Mouse (Mus musculus): ENCODE data around the gene Stk31. TPM values are rescaled to one million over a fixed set of nuclear protein-coding genes. Genes with fewer than 3 reads are reported as not detected.

Stk31 gene
- polyA plus RNA-seq, 1 experiment, result not detected

GRCm38 (mm10) chr6:49415971-49416370 is 20.6 kb downstream of the Stk31 start:
- DNase-seq, result no peak
- H3K27ac ChIP-seq (ENCODE audit: insufficient read depth, low read depth, low read length), result no peak overlapping the region
- H3K27me3 ChIP-seq (replicated peaks; ENCODE audit: control insufficient read depth, insufficient read depth, low read length), result no peaks in the 10 kb centered on the region
- WGBS, result 93% methylated on average over 1 of the region's 1 CpGs
- no peak for TF ChIP-seq CTCF (conservative IDR thresholded peaks at IDR 0.05; ENCODE audit: insufficient read depth, insufficient read length, low read depth, low read length)
- TF ChIP-seq POLR2A (IDR thresholded peaks at IDR 0.05; ENCODE audit: low read depth, low read length), result no peak
- peaks cover 2% of the 10 kb centered on the region; the same call in 1 of the 2 replicates for H3K4me1 ChIP-seq (ENCODE audit: control insufficient read depth, insufficient read depth, low read length)
- no peak overlapping the region for H3K4me3 ChIP-seq (ENCODE audit: insufficient read depth, low read depth, low read length)
- no peaks in the 10 kb centered on the region for H3K36me3 ChIP-seq (ENCODE audit: control insufficient read depth, insufficient read depth, low read length)

- 51% methylated on average over 1 of the region's 1 CpGs for WGBS
- H3K4me3 ChIP-seq (ENCODE audit: insufficient read depth, low read depth, low read length), result no peak overlapping the region
- H3K27ac ChIP-seq (ENCODE audit: insufficient read depth, low read depth, low read length), result no peak overlapping the region
- H3K36me3 ChIP-seq (ENCODE audit: control insufficient read depth, insufficient read depth, low read length), result no peaks in the 10 kb centered on the region
- DNase-seq, result no peak
- H3K4me1 ChIP-seq (ENCODE audit: control insufficient read depth, insufficient read depth, low read length), result no peaks in the 10 kb centered on the region
- TF ChIP-seq POLR2A (IDR thresholded peaks at IDR 0.05; ENCODE audit: low read depth, low read length) (no peak), CTCF (conservative IDR thresholded peaks at IDR 0.05; ENCODE audit: insufficient read depth, insufficient read length, low read depth, low read length) (no peak)
- H3K27me3 ChIP-seq (replicated peaks; ENCODE audit: control insufficient read depth, insufficient read depth, low read length), result no peaks in the 10 kb centered on the region
These were observed 41.9 kb downstream of the Stk31 start for GRCm38 (mm10) chr6:49437306-49437705.

- no peaks in the 10 kb centered on the region for H3K36me3 ChIP-seq (ENCODE audit: control insufficient read depth, insufficient read depth, low read length)
- no peaks in the 10 kb centered on the region for H3K27me3 ChIP-seq (replicated peaks; ENCODE audit: control insufficient read depth, insufficient read depth, low read length)
- WGBS, result 51% methylated on average over 5 of the region's 5 CpGs
- H3K4me3 ChIP-seq (ENCODE audit: insufficient read depth, low read depth, low read length), result no peak overlapping the region
- no peak overlapping the region for H3K27ac ChIP-seq (ENCODE audit: insufficient read depth, low read depth, low read length)
- H3K4me1 ChIP-seq (ENCODE audit: control insufficient read depth, insufficient read depth, low read length), result no peaks in the 10 kb centered on the region
- TF ChIP-seq CTCF (conservative IDR thresholded peaks at IDR 0.05; ENCODE audit: insufficient read depth, insufficient read length, low read depth, low read length), result no peak
- TF ChIP-seq POLR2A (IDR thresholded peaks at IDR 0.05; ENCODE audit: low read depth, low read length), result no peak
- DNase-seq, result no peak
These were observed 62.7 kb downstream of the Stk31 start for GRCm38 (mm10) chr6:49458112-49458511.

- H3K4me1 ChIP-seq (ENCODE audit: control insufficient read depth, insufficient read depth, low read length), result no peaks in the 10 kb centered on the region
- DNase-seq, result no peak
- 100% methylated on average over 2 of the region's 2 CpGs for WGBS
- no peaks in the 10 kb centered on the region for H3K27me3 ChIP-seq (replicated peaks; ENCODE audit: control insufficient read depth, insufficient read depth, low read length)
- H3K36me3 ChIP-seq (ENCODE audit: control insufficient read depth, insufficient read depth, low read length), result no peaks in the 10 kb centered on the region
- H3K27ac ChIP-seq (ENCODE audit: insufficient read depth, low read depth, low read length), result no peak overlapping the region
- no peak for TF ChIP-seq POLR2A (IDR thresholded peaks at IDR 0.05; ENCODE audit: low read depth, low read length)
- no peak overlapping the region for H3K4me3 ChIP-seq (ENCODE audit: insufficient read depth, low read depth, low read length)
These were observed 87.8 kb downstream of the Stk31 start for GRCm38 (mm10) chr6:49483205-49483604.

GRCm38 (mm10) chr6:49491526-49491925 is 96.1 kb downstream of the Stk31 start:
- TF ChIP-seq POLR2A (IDR thresholded peaks at IDR 0.05; ENCODE audit: low read depth, low read length) (no peak), CTCF (conservative IDR thresholded peaks at IDR 0.05; ENCODE audit: insufficient read depth, insufficient read length, low read depth, low read length) (no peak)
- Histone ChIP-seq H3K4me3 (ENCODE audit: insufficient read depth, low read depth, low read length) (no peak overlapping the region), H3K36me3 (ENCODE audit: control insufficient read depth, insufficient read depth, low read length) (no peaks in the 10 kb centered on the region), H3K4me1 (ENCODE audit: control insufficient read depth, insufficient read depth, low read length) (no peaks in the 10 kb centered on the region), H3K27me3 (replicated peaks; ENCODE audit: control insufficient read depth, insufficient read depth, low read length) (no peaks in the 10 kb centered on the region), H3K27ac (ENCODE audit: insufficient read depth, low read depth, low read length) (no peak overlapping the region)
- WGBS, result 89% methylated on average over 10 of the region's 10 CpGs
- no peak for DNase-seq

- TF ChIP-seq POLR2A (IDR thresholded peaks at IDR 0.05; ENCODE audit: low read depth, low read length), result no peak
- TF ChIP-seq CTCF (conservative IDR thresholded peaks at IDR 0.05; ENCODE audit: insufficient read depth, insufficient read length, low read depth, low read length), result peak; percentile 92
- H3K4me3 ChIP-seq (ENCODE audit: insufficient read depth, low read depth, low read length), result no peak overlapping the region
- 4% methylated on average over 6 of the region's 6 CpGs for WGBS
- H3K36me3 ChIP-seq (ENCODE audit: control insufficient read depth, insufficient read depth, low read length), result no peaks in the 10 kb centered on the region
- DNase-seq, result peak; percentile 72
- no peak overlapping the region for H3K27ac ChIP-seq (ENCODE audit: insufficient read depth, low read depth, low read length)
- no peaks in the 10 kb centered on the region for H3K4me1 ChIP-seq (ENCODE audit: control insufficient read depth, insufficient read depth, low read length)
- H3K27me3 ChIP-seq (replicated peaks; ENCODE audit: control insufficient read depth, insufficient read depth, low read length), result no peaks in the 10 kb centered on the region
These were observed 123.6 kb downstream of the Stk31 start for GRCm38 (mm10) chr6:49519053-49519452.

Other genes starting within 250 kb of the Stk31 start
- gene Igf2bp3, start 180.6 kb upstream of the Stk31 start, polyA plus RNA-seq (2012; rRNA removed), result 0.03 and 0.04 TPM in 2 replicates
- 18.4 and 22.7 TPM in 2 replicates for gene Tra2a, start 131.6 kb upstream of the Stk31 start, polyA plus RNA-seq (2012; rRNA removed)
- gene Ccdc126, start 76.3 kb upstream of the Stk31 start, polyA plus RNA-seq (2012; rRNA removed), result 4.0 and 4.5 TPM in 2 replicates
- 1.8 and 2.3 TPM in 2 replicates for gene Fam221a, start 27.9 kb upstream of the Stk31 start, polyA plus RNA-seq (2012; rRNA removed)